Comparison of ENCODE assay signal across 8 mouse cellular contexts in genomic region chr17:33717982-33718381, GRCm38 (mm10). TPM values are rescaled to one million over a fixed set of nuclear protein-coding genes. Genes with fewer than 3 reads are reported as not detected.
DNase-seq lines count a peak whose midpoint lies in the region; ATAC-seq and TF ChIP-seq lines count a peak whose summit lies in the region.

No protein-coding gene starts in this region.

- peak overlapping the region; percentile 6; the same call in 1 of the 2 replicates for H3K27ac ChIP-seq in kidney, embryonic 15.5 days
- H3K27ac ChIP-seq in brown adipose tissue, adult 24 weeks (replicated peaks; ENCODE audit: low read depth, low read length): peak overlapping the region; percentile 71
- peak overlapping the region; percentile 67; the same call in 1 of the 2 replicates for H3K27ac ChIP-seq in hindbrain, postnatal 0 days
- H3K27ac ChIP-seq in midbrain, postnatal 0 days (ENCODE audit: low read depth, low read length): no peak overlapping the region; the same call in 1 of the 2 replicates

- H3K36me3 ChIP-seq in kidney, embryonic 15.5 days: peaks cover 12% of the 10 kb centered on the region; the same call in 1 of the 2 replicates
- H3K36me3 ChIP-seq in hindbrain, postnatal 0 days (ENCODE audit: insufficient read depth, low read length): no peaks in the 10 kb centered on the region
- H3K36me3 ChIP-seq in midbrain, postnatal 0 days (ENCODE audit: insufficient read depth, low read length): 0 out of 2 replicates have a peak, but pooled peaks cover 2% of the 10 kb centered on the region

- H3K9me3 ChIP-seq in kidney, embryonic 15.5 days (replicated peaks): no peaks in the 10 kb centered on the region
- H3K9me3 ChIP-seq in hindbrain, postnatal 0 days (ENCODE audit: low read length): no peaks in the 10 kb centered on the region
- H3K9me3 ChIP-seq in midbrain, postnatal 0 days (ENCODE audit: low read length): no peaks in the 10 kb centered on the region

- DNase-seq in kidney, postnatal 4 days: no peak
- no peak for DNase-seq in hindbrain, postnatal 0 days (ENCODE audit: low spot score)
- DNase-seq in midbrain, postnatal 0 days (ENCODE audit: low spot score): no peak
- no peak for DNase-seq in retina, embryonic 14.5 days (ENCODE audit: low spot score)
- DNase-seq in adrenal gland, postnatal 4 days (ENCODE audit: low spot score in 2 of 2): no peak

- 9% methylated on average over 8 of the region's 8 CpGs for WGBS in kidney, embryonic 15.5 days
- 6% methylated on average over 8 of the region's 8 CpGs for WGBS in hindbrain, postnatal 0 days
- 8% methylated on average over 8 of the region's 8 CpGs for WGBS in midbrain, postnatal 0 days

- H3K4me2 ChIP-seq in kidney, embryonic 15.5 days: peak overlapping the region; percentile 70
- H3K4me2 ChIP-seq in hindbrain, postnatal 0 days (ENCODE audit: low read depth, low read length): peak overlapping the region; percentile 86
- peak overlapping the region; percentile 82 for H3K4me2 ChIP-seq in midbrain, postnatal 0 days (ENCODE audit: low read depth, low read length, poor library complexity, severe bottlenecking)

- peak overlapping the region; percentile 62 for H3K4me3 ChIP-seq in kidney, embryonic 15.5 days (replicated peaks)
- H3K4me3 ChIP-seq in brown adipose tissue, adult 24 weeks (ENCODE audit: insufficient read depth, low read depth, low read length): peak overlapping the region; percentile 91
- H3K4me3 ChIP-seq in hindbrain, postnatal 0 days (ENCODE audit: low read length): peak overlapping the region; percentile 88
- H3K4me3 ChIP-seq in midbrain, postnatal 0 days (ENCODE audit: low read depth, low read length): peak overlapping the region; percentile 85

- H3K27me3 ChIP-seq in kidney, embryonic 15.5 days: no peaks in the 10 kb centered on the region
- no peaks in the 10 kb centered on the region for H3K27me3 ChIP-seq in hindbrain, postnatal 0 days (ENCODE audit: insufficient read depth, low read length)
- H3K27me3 ChIP-seq in midbrain, postnatal 0 days (ENCODE audit: insufficient read depth, low read length): no peaks in the 10 kb centered on the region

- ATAC-seq in kidney, embryonic 15.5 days (replicated peaks; ENCODE audit: low FRiP score): no peak
- no peak for ATAC-seq in hindbrain, postnatal 0 days
- ATAC-seq in midbrain, postnatal 0 days (ENCODE audit: low FRiP score): no peak
- ATAC-seq in cerebellum, adult (ENCODE audit: insufficient number of reproducible peaks, low FRiP score, low TSS enrichment): no peak

- peaks cover 6% of the 10 kb centered on the region; the same call in 1 of the 2 replicates for H3K4me1 ChIP-seq in kidney, embryonic 15.5 days
- no peaks in the 10 kb centered on the region for H3K4me1 ChIP-seq in brown adipose tissue, adult 24 weeks (ENCODE audit: control insufficient read depth, insufficient read depth, insufficient read length, low read length)
- H3K4me1 ChIP-seq in hindbrain, postnatal 0 days (ENCODE audit: insufficient read depth, low read length): no peaks in the 10 kb centered on the region
- H3K4me1 ChIP-seq in midbrain, postnatal 0 days (ENCODE audit: insufficient read depth, low read length): no peaks in the 10 kb centered on the region

- TF ChIP-seq CTCF in hindbrain, postnatal 0 days (IDR thresholded peaks at IDR 0.05; ENCODE audit: low read depth): no peak
- no peak for TF ChIP-seq CTCF in midbrain, postnatal 0 days (IDR thresholded peaks at IDR 0.05)

- H3K9ac ChIP-seq in kidney, embryonic 15.5 days: peak overlapping the region; percentile 58
- peak overlapping the region; percentile 77 for H3K9ac ChIP-seq in hindbrain, postnatal 0 days (replicated peaks; ENCODE audit: low read length)
- peak overlapping the region; percentile 84 for H3K9ac ChIP-seq in midbrain, postnatal 0 days (replicated peaks; ENCODE audit: low read length, poor library complexity, severe bottlenecking)

RNA-seq across cellular contexts. Expression of gene March2, which starts 0.5 kb away (rescaled TPM):
- 50.9 and 57.5 TPM in 2 replicates for polyA plus RNA-seq in kidney, embryonic 15.5 days (2015; fragmentation: Nextera tagmentation; extraction: Ambion mirVana)
- polyA plus RNA-seq in brown adipose tissue, adult 24 weeks (2012; ENCODE audit: insufficient read depth, insufficient read length, missing spikeins): 132 and 147 TPM in 2 replicates
- 118 and 137 TPM in 2 replicates for total RNA-seq in hindbrain, postnatal 0 days (2014; rRNA removed)
- polyA plus RNA-seq in hindbrain, postnatal 0 days (2015; fragmentation: Nextera tagmentation; extraction: Ambion mirVana): 73.8 and 77.1 TPM in 2 replicates
- total RNA-seq in midbrain, postnatal 0 days (2014; rRNA removed): 90.1 and 100 TPM in 2 replicates
- polyA plus RNA-seq in midbrain, postnatal 0 days (2015; fragmentation: Nextera tagmentation; extraction: Ambion mirVana): 65.2 and 65.9 TPM in 2 replicates
- total RNA-seq in adrenal gland, postnatal 4 days (2021): 10 to 100 TPM; 85.4 to 85.6 TPM

RNA-seq across cellular contexts. Expression of gene Hnrnpm, which starts 31.3 kb away (rescaled TPM):
- 369 and 383 TPM in 2 replicates for polyA plus RNA-seq in kidney, embryonic 15.5 days (2015; fragmentation: Nextera tagmentation; extraction: Ambion mirVana)
- 130 and 183 TPM in 2 replicates for polyA plus RNA-seq in brown adipose tissue, adult 24 weeks (2012; ENCODE audit: insufficient read depth, insufficient read length, missing spikeins)
- total RNA-seq in hindbrain, postnatal 0 days (2014; rRNA removed): 49.2 and 55.7 TPM in 2 replicates
- 124 and 133 TPM in 2 replicates for polyA plus RNA-seq in hindbrain, postnatal 0 days (2015; fragmentation: Nextera tagmentation; extraction: Ambion mirVana)
- 48.7 and 58.1 TPM in 2 replicates for total RNA-seq in midbrain, postnatal 0 days (2014; rRNA removed)
- polyA plus RNA-seq in midbrain, postnatal 0 days (2015; fragmentation: Nextera tagmentation; extraction: Ambion mirVana): 113 and 124 TPM in 2 replicates
- total RNA-seq in adrenal gland, postnatal 4 days (2021): 100 to 1,000 TPM; 197 to 237 TPM

RNA-seq across cellular contexts. Expression of gene Rab11b, which starts 42.3 kb away (rescaled TPM):
- polyA plus RNA-seq in kidney, embryonic 15.5 days (2015; fragmentation: Nextera tagmentation; extraction: Ambion mirVana): 275 and 342 TPM in 2 replicates
- 73.4 and 85.4 TPM in 2 replicates for polyA plus RNA-seq in brown adipose tissue, adult 24 weeks (2012; ENCODE audit: insufficient read depth, insufficient read length, missing spikeins)
- 123 and 163 TPM in 2 replicates for total RNA-seq in hindbrain, postnatal 0 days (2014; rRNA removed)
- 546 and 583 TPM in 2 replicates for polyA plus RNA-seq in hindbrain, postnatal 0 days (2015; fragmentation: Nextera tagmentation; extraction: Ambion mirVana)
- total RNA-seq in midbrain, postnatal 0 days (2014; rRNA removed): 120 and 158 TPM in 2 replicates
- 607 and 619 TPM in 2 replicates for polyA plus RNA-seq in midbrain, postnatal 0 days (2015; fragmentation: Nextera tagmentation; extraction: Ambion mirVana)
- 100 to 1,000 TPM; 305 to 306 TPM for total RNA-seq in adrenal gland, postnatal 4 days (2021)
